Mouse (Mus musculus) mouse trophoblast stem cell (cell line): ENCODE data around the gene Cers2.

Source experiments
- in situ Hi-C, 2 experiments: fragments of 300-500 bp; cut with MseI, MboI; formaldehyde crosslinking; loops; 2 replicates in 1 of 2; 3 replicates in 1 of 2; pipeline ENCODE4 v1.15.1; 2025

The Cers2 gene

DNA sequence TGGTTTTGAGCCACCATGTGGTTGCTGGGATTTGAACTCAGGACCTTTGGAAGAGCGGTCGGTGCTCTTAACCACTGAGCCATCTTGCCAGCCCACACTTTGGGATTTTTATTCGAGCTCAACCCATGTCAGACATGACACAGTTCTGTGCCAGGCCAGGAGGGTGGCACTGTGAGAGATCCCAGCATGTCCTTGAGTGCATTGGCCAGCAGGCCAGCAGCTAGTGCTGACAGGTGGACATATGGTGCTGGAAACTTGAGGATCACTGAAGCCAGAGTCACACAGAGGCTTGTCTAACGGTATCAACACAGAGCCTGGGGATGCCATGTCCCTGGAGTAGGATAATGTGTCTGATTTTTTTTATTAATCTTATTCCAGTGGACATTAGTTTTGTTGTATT is 25.2 kb upstream of the Cers2 start:
- in situ Hi-C loops: no loop called here

DNA sequence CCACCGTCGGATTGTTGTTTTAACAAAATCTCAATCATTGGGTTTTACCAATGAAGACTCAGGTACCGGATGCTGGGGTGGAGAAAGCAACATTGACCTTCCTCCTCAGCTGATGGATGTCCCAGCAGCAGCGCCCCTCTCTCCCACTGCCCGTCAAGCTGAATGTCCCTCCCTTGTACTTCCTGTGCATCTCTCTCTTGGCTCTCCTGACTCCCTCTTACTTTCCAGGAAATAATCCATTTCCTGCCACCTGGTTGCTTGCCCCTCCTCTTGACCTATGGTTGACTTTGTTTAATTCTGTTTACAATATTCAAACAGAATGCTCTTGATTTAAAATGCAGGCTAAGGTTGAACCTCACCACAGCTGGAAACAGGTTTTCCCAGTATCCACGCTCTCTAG is 24.4 kb upstream of the Cers2 start:
- in situ Hi-C loops: no loop called here

DNA sequence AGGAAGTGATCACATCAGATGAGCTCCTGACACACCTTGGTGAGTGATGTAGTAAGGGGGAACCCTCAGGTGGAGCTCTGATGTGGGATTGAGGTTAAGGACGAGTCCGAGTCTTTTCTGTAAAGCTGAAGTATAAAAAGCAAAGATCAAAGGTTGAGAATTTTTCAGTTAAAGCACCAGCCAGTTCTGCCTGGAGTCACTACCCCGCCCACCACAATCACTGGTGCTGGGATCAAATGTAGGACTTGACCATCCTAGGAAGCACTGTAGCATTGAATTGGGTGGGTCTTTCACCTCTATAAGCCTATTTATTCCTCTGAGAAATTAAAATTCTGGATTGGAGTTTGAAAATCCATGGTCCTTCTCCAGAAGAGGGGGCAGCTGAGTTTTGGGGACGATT is 23.6 kb upstream of the Cers2 start:
- in situ Hi-C loops: no loop called here

DNA sequence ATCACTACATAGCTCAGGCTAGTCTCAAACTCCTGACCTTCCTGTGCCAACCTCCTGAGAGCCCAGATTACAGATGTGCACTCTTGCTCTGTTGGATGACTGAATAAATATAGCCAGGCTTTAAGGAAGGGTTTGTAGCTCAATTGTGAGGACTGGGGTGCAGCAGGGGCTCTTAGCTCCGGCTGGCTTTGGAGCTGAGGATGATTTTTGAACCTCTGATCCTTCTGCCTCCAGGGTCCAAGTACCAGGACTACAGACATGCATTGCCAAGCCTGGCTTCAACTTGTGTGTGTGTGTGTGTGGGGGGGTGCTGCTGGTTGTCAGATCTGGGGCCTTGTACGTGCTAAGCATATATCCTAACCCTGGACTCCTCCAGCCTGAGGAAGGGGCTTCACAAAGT is 21.7 kb upstream of the Cers2 start:
- in situ Hi-C loops: no loop called here

DNA sequence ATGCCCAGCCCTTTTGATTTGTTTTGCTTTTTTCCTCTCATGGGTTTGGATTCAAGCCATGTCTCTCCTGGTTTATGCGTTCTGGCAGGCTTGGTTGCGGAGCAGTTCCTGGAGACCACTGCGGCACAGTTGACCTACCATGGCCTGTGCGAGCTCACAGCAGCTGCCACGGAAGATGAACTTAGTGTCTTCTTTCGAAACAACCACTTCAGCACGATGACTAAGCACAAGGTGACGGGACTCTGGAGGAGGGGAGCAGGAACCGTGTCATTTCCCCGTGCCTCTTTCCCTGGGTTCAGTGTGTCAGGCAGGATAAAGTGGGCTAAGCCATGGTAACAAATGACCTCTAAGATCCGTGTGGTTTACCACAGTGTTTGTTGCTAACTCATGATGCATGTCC is 21.1 kb upstream of the Cers2 start:
- in situ Hi-C loops: no loop called here

DNA sequence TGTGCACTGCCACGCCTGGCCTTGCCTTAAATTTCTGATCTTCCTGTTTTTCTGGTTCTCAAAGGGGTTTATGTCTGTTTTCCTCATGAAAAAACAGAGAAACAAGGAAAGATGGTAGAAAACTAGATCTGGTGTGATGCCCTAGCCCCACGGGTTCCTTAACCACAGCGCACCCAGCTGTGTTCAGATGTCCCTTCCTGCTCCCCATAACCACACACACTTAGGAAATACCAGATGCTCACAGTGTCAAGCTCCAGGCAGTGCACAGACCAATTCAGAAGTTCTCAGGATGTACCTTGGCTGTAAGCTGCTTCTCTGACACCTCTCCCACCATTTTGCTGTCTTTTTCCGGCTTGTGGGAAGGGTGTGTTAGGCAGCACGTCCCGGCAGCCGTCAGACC is 20.3 kb upstream of the Cers2 start:
- in situ Hi-C loops: no loop called here

DNA sequence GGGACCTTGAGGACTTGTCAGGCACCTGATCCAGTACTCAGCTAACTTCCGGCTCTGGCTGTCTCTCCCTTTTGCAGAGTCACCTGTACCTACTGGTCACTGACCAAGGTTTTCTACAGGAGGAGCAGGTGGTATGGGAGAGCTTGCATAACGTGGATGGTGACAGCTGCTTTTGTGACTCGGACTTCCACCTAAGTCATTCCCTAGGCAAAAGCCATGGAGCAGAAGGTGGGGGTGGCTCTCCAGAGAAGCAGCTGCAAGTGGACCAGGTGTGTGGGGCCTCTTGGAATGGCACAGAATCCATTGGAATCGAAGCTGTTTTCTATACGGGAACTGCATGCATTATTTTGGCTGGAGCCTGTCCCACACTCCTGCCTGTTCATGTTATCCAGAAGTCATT is 19.9 kb upstream of the Cers2 start:
- in situ Hi-C loops: no loop called here

DNA sequence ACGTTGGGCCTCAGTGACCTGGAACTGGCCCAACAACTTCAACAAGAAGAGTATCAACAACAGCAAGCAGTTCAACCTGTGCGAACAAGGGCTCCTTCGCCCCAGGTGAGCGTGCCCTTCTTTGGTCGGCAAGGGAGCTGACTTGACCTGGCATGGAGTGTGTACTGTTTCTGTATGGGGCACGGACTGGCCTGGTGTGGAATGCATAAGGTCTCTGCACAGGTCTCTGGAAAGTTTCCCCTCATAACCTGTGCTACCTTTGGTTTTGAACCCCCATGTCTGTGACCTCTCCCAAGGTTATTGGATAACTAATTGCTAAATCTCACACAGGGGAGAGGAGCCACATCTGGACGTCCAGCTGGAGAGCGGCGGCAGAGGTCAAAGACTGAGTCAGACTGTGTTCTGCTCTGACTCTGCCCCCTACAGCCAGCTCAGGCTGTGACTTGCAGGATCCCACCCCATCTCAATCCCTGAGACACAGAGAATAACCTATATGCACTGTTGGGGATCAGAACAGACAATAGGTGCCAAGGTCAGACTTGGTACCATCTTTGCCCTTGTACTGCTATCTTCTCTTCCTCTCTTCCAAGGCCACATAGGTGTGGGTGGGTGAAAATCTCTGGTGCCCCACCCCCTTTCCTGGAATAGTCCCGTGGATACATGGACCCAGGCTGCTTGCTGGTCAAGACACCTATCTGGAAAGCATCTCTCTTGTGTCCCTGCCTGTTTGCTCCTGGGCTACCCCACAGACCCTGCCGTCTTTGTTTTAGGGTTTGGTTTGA is 19.1 kb upstream of the Cers2 start:
- in situ Hi-C loops: no loop called here

DNA sequence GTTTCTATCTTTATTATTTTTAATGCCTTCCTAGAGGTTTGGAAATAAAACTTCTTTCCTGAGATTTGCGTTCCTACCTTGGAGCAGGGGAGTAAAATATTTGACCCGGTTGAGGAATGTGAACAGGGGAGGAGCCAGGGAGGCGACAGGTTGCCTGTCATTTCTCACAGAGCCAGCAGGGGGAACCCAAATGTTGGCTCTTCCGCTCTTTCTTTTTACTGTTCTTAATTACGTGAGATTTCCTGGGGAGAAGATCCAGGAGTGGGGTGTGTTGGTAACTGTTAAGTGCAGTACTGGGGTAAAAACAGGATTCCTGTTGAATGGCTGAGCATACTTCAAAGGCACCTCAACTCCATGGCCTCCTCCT is 18.5 kb upstream of the Cers2 start:
- in situ Hi-C loops: no loop called here

DNA sequence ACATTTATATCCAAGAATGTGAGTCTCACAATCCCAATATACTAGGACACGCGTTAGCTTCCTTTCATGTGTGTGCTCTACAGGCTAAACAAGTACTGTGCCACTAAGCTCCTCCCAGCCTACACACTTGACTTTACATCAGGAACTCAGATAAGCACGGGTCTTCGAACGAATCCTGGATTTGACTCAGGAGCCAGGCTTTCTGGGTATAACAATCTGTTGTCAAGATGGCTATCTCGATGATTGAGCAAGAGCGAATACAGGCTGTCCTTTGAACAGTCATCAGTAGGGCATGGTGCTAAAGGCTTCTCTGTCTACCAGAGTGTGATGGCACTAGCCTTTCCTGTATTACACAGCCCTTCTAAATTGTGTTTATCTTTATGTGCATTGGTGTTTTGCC is 16.6 kb upstream of the Cers2 start:
- in situ Hi-C loops: no loop called here

DNA sequence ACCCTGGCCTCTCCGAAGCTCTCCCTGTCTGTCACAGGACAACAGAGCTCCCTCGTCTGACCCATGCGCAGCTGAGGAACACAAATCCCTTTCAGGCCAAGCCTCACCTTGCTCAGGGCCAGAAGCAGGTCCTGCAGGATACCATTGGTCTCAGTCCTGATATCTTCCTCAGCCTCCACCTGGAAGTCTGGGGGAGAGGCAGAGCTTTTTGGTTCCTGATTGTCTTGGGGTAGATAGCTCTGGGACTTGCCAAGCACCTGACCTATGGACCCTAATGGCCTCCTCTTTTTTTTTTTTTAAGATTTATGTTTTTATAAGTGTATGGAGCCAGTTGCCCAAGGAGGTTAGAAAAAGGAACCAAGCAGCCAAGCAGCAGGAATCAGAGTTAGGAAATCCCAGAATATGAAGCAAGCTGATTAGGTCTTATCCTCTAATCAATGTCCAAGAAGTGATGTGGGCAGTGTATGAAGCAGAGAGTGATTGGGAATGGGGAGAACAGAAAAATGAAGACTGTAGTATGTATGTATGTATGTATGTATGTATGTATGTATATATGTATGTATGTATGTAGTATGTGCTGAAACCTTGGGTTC is 13.3 kb upstream of the Cers2 start:
- in situ Hi-C loops: no loop called here

DNA sequence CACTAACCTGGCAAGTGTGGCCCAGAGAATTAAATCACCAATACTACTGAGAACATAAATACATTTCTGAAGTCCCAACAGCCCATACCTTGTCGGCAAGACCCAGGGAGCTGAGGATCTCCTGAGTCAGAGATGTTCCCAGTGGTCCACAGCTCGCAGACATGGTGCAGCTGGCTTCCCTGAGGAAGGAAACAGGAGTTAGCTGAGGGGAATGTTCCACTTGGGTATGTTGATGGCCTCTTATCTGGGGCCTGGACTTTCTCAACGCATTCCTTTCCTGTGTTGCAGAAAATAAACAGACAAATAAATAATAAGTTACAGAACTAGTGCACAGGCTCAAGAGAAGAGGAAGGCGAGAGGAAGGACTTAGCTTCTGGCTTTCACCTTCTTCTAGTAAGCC is 8.3 kb upstream of the Cers2 start:
- in situ Hi-C loops: no loop called here

DNA sequence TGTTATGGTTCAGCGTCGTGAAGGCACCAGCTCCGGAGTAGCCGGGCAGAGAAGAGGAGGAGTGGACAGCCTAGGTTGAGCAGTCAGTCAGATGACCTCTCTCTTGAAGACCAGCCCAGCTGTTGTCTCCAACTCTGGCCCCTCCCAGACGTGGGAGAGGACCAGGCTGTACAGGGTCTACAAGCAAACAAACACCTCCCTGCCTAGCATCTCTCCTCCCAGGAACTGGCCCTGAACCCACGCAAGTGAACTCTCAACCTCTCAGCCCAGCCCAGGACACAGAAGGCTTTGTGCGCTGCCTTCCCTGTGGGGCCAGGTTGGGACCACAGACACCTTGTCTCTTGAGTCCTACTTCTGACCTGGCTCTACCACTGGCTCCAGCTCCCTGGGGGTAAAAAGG is 7.5 kb upstream of the Cers2 start, which contains the start of gene Anxa9:
Anxa9 (minus strand) TSS at position 77 of the 400 bp plus-strand sequence.
- in situ Hi-C loops: no loop called here

DNA sequence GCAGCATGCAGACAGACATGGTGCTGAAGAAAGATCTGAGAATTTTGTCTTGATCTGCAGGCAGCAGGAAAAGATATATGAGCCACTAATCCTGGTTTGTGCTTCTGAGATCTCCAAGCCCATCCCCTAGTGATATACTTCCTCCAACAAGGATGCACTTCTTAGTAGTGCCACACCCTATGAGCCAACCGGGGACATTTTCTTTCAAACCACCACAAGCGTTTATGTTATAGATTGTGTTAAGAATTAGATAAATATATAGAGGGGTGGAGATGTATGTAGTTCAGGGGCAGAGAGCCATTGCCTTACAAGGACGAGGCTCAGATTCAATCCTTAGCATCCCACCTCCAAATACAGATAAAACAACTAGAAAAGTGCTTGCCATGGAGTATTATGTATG is 4.1 kb upstream of the Cers2 start:
- in situ Hi-C loops: loop anchor here in 1 of 2 experiments (5.0 kb wide), 1 partner anchor 82 kb away; no protein-coding TSS in a partner anchor

DNA sequence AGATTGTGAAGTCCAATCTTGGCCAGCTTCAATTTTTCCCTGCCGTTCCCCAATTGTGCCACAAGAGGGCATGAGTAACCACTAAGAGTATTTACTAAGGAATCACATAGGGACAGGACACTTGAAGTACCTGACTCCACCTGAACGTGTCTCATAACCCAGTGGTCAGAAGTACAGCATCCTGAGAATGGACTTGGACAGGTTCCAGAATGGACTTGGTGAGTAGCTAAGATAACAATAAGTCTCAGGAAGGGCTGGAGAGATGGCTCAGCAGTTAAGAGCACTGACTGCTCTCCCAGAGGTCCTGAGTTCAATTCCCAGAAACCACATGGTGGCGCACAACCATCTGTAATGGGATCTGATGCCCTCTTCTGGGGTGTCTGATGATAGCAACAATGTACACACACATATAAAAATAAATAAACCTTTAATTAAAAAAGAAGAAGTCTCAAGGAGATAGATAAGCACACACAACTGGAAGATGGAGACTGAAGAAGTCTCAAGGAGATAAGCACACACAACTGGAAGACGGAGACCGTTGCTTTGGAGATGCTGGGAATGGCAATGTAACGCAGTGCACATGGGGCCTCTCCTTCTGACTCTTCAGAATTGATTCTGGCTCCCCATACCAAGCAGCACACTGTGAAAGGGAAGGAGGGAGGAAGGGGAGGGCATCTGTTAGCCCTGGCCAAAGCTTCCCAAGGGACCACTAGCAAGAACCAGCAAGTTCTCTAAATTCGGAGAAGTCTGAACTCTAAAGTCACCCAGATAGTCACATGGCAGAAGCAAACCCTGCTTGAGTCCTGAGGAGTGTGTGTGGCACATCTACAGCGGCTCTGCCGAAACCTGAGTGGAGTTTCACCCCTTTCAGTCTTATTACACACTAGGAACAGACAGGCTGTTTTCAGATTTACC is 3.4 kb upstream of the Cers2 start:
- in situ Hi-C loops: loop anchor here in 1 of 2 experiments (5.0 kb wide), 1 partner anchor 81 kb away; no protein-coding TSS in a partner anchor

DNA sequence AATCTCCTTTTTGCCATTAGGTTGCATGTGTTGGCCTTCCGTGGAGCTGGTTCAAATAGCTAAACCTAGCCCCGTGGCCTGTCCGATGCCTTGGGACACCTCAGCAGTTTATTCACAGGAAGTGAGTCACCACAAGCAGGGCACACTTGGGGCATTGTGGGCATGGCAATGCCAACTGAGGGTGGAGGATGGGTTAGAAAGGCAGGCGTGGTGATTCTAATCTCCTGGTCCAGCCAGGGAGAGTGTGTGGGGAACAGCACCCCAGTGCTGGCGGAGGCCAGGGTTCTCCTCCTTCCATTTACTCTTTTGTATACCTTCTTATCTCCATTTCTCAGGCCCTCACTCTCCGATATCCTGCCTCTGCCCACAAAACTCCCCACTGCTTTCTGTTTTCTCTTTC is 2.0 kb upstream of the Cers2 start:
- in situ Hi-C loops: loop anchor here in 1 of 2 experiments (5.0 kb wide), 1 partner anchor 80 kb away; no protein-coding TSS in a partner anchor

DNA sequence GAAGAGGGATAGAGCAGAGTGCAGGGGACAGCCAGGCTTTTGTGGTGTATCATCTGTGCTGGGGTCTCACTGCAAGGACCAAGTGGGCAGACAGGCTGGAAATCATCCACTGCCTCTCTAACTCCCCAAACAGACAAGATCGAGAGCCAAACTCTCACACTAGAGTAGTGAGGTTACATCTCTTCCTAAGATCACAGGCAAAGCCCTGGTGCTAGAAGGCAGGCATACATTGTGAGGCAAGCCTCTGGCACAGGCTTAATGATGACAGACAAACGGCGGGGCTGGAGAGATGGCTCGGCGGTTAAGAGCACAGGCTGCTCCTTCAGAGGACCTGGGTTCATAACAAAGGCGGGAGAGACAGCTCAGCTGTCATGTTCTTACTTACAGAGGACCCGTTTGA is 1.1 kb upstream of the Cers2 start:
- in situ Hi-C loops: loop anchor here in 1 of 2 experiments (5.0 kb wide), 1 partner anchor 79 kb away; no protein-coding TSS in a partner anchor

DNA sequence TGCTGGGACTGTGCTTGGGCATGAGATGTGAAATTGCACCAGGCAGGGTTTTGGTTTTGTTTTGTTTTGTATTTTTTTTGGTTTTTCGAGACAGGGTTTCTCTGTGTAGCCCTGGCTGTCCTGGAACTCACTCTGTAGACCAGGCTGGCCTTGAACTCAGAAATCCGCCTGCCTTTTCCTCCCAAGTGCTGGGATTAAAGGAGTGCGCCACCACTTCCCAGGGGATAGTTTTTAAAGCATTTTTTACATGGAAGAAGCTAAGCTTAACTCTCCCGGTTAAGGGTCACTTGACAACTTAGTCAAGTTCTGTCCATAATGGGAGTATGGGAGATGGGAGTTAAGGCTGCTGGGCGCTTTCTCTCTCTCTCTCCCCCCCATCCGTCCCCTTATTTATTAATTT is 516 bp upstream of the Cers2 start:
- in situ Hi-C loops: loop anchor here in 1 of 2 experiments (5.0 kb wide), 1 partner anchor 78 kb away; no protein-coding TSS in a partner anchor

DNA sequence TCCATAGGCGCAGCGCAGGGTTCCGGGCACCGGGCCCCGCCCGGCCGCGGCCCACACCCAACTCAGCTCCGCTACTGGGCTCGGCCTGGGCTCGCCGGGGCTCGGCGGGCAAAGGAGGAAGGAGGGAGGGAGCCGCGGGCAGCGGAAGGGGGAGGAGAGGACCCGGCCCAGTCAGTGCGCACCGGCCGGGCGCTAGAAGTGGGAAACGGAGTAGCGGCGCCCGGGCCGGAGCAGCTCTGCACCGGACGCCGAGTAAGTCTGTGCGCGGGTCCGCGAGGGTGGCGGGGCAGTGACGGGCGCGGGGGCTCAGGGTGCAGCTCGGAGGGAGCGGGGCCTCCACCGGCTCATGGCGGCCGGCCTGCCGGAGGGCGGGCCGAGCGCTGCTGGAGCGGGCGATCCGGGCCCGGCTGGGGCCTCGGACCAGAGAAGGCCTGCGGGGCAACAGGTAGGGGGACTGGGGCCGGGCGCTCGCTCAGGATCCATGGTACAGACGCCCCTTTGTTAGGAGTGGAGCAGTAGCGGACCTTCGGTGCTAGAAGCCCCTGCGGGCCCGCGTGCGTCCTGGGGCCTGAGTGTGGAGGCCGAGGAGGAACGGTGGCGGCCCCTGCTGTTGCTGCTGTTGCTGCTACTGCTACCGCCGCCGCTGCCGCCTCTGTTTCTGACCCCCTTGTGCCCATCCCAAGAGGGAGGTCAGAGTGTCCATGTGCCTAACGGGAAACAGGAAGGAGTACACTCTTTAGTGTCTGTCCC is 678 bp downstream of the Cers2 start:
- in situ Hi-C loops: no loop called here

DNA sequence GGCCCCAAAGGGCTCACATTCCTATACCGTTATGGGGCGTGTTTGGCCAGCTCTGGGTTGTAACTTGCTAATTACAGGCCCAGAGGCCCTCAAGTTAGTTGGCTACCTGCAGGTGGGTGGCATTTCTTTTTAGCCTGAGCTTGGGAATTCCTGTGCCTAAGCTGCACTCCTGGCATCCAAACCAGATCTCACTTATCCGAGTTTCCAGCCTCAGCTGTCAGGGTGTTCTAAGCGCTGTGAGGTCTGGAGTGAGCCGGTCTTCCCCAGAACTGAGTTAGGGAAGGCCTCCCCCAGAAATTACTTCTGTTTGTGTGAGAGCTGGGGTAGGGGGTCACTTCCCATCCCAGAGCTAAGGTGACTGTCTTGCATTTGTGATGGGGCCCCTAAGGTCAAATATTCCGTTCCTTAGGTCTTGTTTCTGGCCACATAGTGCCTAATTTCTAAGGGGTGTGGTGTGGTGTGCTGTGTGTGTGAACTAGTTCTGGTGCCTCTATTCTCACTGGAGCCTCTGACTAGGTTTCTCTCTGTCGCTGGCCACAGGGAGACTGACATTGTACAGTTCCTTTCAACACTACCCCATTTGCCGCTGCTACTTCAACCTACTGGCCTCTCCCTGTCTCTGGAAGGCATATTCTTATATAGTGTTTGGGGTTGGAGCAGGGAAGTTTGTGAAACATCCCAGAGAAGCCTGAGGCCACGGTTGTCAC is 1.4 kb downstream of the Cers2 start:
- in situ Hi-C loops: no loop called here
